Mouse (Mus musculus) spleen, postnatal 4 days (tissue): Measurements from ENCODE around the gene Chd2.
A peak's percentile ranks its signal among the peaks of the same experiment; 100 is the strongest.
"Not testable (repeated sequence)": the region's sequence is repeated elsewhere in the genome, so short reads cannot be mapped to it uniquely, and the experiment has no call there.

Experiments used
- DNase-seq, 2 experiments: peaks; one replicate each; pipeline ENCODE4 v3.0.0; 2022; ENCODE audit warnings: low spot score in 2 of 2

The Chd2 gene

DNA sequence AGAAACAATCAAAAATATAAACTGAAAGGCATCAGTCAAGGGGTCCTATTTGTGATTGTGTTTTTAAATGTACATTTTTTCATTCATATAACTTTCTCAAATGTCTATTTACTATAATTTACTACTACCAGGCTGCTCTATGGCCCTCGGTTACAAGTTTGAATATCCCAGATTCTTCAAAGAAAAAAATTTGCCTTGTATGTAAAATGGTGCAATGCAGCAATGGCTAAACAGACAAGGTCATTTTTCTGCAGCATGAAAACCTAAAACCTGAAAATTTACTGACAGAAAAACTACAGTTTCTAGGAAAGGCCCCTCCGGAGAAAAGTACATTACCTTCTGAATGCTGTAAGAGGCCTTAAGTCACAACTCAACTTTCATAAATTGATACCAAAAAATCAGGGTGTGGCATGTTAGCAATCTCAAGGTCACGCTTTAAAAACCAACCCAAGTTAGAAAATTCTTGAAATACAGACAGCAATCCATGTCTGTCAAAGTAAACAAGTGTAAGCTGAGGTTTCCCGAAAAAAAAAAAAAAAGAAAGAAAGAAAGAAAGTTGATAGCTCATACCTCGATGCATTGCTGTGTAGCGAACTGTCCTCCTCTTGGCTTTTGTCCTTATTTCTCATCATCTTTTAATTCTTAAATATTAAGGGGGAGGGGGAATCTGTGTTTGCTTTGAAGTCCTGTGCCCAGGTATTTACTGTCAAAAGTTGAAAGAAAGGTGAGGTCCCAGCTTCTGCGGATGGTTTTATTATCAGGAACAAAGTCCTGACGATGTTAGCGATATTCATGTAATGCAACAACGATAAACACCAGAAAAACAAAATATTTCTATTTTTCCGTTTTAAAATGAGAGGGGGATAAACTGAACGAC, 1.2 kb downstream of the Chd2 start:
- no peak for DNase-seq

DNA sequence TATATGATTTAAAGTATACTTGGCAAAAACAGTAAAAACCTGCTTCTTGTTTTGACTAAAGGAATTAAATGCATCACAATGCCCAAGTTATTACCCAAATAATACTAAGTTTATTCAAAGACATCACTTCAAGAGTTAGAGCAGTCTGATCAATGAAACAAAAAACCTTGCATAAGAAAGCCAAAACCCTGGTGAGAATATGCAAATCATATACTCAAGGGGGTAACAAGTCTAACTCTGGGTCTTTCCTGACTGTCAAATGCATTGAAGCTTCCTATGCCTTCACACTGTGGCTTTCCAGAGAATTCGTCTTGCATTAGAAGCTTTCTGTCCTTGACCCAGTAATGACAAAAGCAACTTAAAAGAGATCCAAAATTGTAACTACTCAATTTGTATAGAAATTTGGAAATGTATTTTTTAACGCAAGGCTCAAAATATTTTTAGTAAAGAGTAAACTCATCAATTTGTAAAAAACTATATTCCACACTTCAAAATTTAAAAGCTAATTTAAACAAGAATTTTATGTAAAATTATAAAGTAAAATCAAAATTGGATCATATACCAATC, 2.4 kb downstream of the Chd2 start:
- no peak for DNase-seq

DNA sequence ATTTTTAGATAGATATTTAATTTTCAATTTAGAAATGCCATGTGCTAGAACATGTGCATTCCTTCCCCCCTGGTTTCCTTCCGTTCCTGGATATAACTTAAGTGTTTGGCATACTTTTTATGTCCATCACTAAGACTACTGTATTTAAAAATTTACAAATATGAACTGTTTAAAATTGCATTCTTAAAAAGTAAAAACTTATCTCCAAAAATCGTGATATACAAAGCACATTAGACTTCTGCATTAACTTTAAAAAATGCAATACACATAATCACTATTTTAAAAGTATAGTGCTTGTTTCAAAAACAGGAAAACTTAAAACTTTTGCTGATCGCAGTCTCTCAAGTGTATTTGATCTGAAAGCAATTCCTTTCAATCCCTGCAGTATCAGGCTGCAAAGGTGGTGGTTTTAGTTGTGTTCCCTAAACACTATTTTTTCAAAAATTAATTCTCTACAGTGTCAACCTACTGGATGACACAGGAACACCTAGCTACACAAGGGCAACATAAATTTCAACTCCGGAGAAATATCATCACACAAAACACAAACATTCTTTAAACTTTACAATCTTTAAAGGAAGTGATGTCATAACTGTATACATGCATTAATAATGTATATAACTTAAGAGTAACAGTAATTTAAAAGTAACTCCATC, 3.1 kb downstream of the Chd2 start:
- DNase-seq = no peak

DNA sequence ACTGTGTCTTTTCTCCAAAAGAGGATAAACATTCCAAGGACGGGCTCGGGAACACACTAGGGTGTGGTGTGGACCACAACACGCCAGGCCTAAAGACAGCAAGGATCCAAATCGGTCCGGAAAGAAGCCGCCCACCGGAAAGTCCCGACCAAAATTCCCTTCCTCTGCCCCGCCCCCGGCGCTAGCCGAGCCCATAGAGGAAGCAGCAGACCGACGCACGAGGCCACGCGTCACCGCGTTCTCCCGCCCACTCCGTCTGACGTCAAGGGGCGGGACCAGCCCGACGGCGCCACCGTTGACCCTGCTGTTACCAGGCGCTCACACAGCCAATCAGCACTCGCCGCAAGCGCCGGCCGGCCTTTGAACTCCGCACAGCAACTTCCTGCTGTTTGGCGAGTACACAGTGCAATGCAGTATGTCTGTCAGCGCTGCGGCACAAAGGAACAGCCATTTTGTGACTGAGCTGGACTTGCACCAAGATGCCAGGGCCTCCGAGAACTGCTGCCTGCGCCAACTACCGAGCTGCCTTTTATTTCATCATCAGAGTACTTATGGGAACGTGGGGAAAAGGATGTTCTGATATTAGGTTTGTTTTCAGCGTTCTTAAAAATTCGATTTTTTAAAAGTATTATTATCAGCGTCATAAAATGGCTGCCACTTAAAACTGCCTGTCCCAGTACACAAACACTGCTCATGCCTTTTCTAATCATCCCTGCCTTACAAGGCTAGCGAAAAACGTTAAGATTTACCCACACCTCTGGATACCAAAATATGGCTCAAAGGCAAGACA, 3.8 kb downstream of the Chd2 start:
- peak; percentile 100 for DNase-seq

DNA sequence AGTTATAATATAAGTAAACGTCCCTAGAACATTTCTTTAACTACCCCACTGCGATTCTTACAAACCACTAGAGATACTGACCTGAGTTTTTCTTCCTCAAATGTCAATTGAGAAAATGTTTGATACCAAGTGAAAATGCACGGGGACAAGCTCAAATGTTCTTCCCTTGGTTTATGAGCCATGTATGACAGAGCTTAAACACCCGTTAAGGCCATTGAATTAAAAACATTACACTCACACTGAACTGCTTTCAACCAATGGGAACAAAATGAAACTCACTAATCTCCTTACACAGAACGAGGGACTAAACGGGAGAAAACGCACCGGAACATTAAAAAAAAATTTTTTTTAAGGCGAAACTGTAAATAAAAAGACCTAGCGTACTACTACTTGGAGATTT, 4.4 kb downstream of the Chd2 start:
- DNase-seq = no peak

DNA sequence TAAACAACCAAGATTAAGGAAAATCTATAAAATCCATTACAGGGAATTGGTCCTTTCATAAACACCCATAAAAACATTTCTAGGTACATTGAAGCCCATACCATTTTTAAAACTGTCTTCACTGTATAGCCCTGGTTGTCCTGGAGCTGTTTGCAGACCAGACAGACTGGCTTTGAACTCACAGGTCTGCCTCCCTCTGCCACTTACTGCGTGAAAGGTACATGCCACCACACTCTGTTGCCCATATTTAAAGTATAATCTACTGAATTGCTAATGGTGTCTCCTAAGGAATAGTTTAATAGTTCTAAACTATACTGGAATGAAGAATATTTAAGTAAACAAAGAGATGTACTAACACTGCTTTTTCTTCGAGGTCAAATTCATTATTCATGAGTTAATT, 5.1 kb downstream of the Chd2 start:
- no peak for DNase-seq

DNA sequence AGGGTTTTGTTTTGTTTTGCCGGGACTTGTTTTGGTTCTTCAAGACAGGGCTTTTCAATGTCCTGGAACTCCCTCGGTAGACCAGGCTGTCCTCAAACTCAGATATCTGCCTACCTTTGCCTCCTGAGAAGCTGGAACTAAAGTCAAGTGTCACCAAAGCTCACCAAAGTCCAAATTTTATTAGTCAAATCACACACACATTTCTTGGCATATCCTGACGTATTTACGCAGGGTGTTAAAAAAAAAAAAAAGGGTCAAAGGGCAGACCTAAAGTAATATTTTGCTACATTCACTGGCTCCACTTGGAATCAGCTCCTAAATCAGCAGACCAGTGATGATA, 5.8 kb downstream of the Chd2 start:
- no peak for DNase-seq

DNA sequence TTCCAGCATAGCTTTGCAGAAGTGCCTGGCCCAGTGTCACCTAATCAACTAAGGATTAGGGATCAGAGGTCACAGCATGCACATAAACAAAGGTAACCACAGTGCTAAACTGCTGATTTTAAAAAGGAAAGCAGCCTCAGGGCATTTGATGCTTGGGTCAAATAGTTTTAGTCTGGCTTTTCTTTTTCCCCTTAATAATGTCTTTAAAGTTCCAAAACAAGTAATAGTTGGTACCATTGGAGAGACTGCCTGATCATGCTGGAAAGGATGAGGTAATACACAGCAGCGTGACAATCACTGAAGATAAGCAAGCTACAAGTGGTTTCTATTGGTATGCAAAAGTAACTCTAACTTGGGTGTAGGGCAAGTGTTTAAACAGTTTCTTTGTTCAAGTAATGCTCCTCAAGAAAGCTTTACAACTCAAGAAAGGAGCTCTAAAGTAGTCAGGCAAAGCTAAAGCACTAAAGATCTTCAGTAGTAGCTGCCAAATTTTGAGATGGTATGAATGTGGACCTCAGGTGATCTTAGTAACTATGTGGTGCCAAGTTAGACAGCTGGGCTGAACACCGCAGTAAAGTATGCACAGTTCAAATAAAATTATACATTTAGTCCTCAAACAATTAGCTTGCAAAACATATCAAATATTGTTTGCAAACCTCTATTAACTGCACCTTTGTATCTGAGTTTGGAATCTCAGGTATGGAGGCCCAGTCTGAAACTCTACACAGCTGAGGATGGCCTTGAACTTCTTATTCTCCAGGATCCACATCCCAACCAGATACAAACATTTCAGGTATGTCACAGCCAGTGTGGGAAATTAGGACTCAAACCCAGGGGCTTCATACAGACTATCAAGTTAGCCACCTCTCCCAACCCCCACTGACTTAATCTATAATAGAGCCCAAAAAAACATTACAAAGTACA, 6.4 kb downstream of the Chd2 start:
- no peak for DNase-seq

DNA sequence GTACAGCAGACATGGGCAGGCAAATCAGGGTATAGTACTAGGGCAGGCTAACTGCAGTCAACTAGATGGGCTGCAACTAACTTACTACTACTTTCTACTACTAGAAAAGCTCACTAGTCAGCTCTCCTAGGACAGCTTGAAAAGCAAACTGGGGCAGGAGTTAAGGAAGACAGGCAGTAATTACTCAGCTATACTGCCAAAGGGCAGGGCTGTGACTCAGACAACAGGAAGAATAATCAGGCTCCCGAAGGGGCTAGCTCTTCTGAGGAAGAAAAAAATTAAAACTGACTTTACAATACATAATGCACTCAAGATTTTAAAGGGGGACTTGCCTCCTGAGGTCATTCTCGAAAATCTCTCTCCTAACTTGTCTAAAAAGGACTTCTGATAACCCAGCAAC, 8.2 kb downstream of the Chd2 start:
- no peak for DNase-seq

DNA sequence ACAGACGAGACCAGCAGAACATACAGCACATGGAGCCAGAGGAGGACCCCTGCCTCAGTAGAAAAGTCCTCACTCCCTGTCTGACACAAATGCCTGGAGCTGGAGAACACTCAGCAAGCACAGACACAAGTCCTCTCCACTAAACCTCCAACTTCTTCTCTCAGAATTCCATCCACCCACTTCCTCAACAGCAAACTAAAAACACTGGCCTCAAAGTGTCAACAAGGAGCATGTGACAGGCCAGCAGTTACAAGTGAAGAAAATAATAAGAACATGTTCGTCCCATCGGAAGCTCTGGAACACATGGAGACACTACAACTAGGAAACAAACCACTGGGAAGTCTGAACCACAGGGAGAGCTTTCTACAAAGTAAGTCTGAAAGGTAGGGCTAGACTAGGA, 8.7 kb downstream of the Chd2 start:
- no peak for DNase-seq

DNA sequence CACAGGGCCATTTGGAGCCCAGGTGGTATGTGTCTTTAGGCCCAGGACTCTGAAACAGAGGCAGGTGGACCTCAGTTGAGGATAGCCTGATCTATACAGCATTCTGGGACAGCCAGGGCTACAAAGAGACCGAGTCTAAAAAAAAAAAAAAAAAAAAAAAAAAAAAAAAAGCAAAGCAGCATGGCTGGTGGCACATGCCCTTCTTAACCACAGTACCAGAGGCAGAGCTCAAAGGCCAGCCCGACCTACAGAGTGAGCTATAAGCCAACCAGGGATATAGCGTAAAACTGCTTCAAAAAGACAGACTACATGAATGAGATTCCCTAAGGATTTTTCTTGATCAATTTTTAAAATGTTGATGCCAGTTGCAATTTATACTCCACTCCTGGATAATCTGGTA, 9.5 kb downstream of the Chd2 start:
- no peak for DNase-seq

DNA sequence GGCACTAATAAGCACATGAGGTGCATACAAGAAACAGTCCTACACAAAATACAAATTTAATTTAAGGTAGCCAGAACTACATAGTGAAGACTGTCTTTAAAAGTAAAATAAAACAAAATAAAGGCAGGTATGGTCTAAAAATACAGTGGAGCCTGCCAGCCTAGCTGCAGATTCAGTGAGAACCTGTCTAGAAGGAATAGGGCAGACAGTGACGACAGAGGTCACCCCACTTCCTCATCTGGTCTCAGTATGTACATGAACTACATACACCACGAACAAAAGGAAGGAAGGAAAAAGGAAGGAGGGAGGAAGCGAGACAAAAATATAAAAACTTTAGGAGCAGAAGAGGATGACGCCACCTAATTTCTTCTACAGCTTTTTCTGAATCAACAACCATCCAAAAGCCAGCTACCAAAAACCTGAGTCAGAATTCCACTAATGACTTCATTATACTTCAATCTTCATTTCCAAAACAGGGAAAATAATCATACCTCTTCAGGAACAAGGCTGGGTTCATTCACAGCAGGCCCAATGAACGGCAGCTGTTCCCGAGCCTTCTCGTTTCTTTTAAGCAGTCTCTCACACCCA, 10.0 kb downstream of the Chd2 start:
- DNase-seq = no peak

DNA sequence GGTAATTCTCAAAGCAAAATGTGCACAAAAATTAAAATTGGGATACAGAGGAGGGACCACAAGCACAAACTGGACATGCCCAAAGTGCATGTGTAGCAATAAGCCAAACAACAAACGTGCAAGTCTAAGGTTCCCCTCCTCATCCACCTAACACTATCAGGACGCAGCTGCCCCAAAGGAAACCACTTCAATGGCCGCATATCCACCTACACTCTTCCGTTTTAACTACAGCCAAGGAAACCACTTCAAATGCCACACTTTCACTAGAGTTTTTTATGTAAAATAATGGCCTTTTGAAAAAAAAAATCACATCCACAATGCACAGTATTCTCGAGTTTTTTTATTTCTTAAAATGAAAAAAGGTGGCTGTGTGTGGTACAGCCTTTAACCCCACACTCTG, 10.8 kb downstream of the Chd2 start:
- DNase-seq = no peak

DNA sequence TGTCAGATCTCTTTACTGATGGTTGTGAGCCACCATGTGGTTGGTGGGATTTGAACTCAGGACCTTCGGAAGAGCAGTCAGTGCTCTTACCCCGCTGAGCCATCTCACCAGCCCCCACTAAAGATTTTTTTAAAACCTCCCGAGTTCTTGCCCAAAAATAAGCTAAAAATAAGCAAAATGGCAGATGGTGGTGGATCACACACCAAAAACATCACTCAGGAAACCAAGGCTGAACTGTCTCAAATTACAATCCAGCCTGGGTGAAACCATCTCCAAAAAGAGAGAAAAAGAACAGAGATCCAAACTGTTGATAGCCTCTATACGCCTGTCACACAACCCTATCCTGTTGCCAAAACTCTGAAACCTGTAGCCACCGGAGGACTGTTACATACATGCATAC, 11.5 kb downstream of the Chd2 start:
- DNase-seq = no peak

DNA sequence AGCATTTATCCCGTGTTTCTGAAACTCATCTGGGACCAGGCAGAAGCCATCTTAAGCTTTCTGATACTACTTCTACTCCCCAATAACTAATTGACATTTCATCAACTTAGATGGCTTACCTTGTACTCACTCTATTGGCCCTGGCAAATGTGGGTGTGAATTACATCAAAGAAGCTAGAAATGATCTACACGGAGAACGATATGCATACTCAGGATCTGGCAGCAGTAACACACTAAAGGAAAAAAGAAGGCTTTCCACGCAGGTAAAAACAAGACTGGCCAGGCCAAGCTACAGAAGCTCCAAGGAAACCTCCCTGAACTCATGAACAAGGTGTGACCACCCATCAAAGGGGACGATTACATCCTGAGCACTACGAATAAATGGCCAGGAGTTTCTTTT, 12.4 kb downstream of the Chd2 start:
- no peak for DNase-seq

DNA sequence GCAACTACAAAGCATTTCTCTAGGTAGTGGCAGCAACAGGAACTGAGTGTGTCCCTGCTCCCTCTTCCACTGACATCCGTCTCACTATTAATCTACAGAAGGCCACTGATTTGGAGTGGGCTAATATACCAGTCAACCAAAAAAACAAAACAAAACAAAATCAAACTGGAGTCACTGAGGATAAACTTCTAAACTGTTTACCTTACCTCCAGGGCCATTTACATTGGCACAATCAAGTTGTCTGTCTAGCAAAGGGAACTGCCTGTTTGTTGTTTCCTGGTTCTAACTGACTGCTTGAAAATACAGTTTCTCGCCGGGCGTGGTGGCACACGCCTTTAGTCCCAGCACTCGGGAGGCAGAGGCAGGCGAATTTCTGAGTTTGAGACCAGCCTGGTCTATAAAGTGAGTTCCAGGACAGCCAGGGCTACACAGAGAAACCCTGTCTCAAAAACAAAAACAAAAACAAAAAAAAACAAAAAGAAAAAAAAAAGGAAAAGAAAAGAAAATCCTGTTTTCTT, 13.2 kb downstream of the Chd2 start:
- DNase-seq = not testable (repeated sequence)

DNA sequence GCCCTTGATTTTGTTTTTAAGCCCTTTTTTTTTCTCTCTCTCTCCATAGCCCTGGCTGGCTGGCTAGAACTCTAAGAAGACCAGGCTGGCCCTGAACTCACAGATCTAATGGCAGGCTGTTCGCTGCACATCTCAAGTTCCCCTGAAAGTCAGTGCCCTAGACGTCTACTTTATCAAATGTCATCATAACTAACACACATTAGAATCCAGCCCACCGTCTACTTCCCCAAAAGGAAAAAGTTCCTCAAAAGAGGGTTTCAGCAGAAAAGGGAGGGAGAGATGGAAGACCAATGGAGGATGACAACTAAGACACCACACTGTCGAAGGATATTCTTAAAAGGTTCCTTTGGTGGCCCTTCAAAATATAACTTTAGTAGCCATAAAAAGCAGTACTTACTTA, 14.4 kb downstream of the Chd2 start:
- no peak for DNase-seq

DNA sequence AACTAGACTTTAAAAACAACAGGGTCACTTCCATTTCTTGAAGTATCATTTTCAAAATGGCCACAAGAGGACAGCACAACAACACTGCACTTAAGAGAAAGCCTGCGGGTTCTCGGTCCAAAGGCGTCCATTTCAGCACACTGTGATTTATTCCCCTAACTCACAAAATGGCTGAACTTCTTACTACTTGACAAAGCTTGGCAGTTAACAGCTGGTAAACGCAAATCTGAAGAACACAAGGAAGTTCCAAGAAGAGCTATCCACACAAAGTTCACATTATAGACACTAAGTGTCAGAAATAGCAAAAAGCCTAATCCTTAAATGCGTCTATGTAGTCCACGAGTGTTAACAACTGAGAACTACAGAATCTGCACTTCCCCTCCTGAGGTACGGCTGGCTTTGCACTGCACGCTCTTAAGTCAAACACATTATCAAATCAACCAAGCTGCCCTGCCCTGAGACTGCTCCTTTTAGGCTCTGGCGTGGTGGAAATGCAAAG, 17.1 kb downstream of the Chd2 start:
- DNase-seq = peak in 1 of 2 experiments; percentile 37

DNA sequence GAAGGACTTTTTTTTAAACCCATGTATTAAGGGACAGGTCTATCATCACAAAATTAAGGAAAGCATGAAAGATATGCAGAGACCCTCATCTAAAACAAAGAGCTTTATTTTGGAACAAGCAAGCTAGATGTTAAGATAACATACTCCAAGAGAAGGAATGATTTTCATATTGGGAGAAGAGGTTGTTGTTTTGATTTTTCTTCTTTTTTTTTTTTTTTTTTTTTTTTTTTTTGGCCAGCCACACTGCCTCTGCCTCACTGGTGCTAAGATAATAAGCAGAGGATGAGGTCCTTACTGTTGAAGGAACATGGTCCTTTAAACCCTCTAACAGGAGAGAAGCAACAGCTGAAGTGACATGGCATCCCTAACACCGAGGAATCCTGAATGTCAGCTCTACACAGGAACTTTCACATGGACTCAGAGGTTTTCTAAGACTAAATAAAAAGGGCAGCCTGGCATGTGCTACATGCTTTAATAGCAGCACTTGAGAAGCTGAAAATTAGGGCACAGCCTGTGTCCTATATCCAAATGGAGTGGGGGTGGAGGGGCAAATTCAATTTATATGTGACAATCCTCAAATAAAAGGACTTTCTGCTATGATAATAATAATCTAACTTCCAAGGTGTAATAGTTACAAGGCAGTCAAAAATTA, 17.9 kb downstream of the Chd2 start:
- no peak for DNase-seq

DNA sequence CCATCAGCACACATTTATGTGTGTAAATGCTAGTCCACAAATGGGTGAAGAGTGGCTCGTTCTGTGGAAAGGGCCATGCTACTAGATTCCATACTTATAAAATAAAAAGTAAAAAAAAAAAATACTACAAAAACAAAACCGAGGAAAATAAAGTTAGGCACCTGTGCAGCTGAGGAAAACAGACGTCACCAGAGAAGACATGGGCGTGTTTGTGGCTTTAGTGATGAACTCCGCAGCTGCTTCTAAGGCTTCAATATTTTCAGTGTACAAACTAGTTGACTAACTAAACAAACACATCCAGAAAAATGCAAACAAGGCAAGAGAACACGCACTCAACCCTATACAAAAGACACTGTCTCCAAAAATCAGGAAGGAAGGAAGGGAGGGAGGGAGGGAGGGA, 18.4 kb downstream of the Chd2 start:
- DNase-seq = no peak
